Mouse (Mus musculus): ENCODE results near the gene Ptprg. TPM values are rescaled to one million over a fixed set of nuclear protein-coding genes. Genes with fewer than 3 reads are reported as not detected.

Gene Ptprg
- polyA plus RNA-seq, 1 experiment, result 22.0 TPM

DNA sequence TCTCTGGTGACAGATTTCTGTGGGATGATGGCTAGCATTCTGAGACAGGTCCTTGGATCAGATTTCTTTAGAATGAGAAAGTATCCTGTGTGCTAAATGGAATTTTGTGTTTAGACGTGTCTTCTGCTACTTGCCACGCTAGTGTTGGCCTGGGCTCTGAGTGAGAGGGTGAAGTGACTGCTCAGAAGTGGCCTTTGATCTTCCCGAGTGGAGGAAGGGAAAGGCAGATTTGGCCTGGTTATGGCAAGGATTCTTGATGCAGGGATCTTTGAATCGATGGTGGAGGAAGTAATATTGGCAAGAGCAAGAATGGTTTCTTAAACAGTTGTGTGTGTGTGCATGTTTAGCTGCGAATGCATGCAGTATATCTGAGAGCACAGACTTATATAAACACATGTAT, 219.4 kb downstream of the Ptprg start:
- TF ChIP-seq POLR2A (IDR thresholded peaks at IDR 0.05; ENCODE audit: borderline replicate concordance, insufficient read depth, low read length), result no peak
- TF ChIP-seq CTCF (IDR thresholded peaks at IDR 0.05; ENCODE audit: borderline replicate concordance, insufficient read depth, low read depth, low read length), result no peak
- H3K27me3 ChIP-seq (ENCODE audit: control insufficient read depth, insufficient read depth, low read length), result no peaks in the 10 kb centered on the region
- H3K27ac ChIP-seq (ENCODE audit: insufficient read depth, low read length), result no peak overlapping the region
- H3K4me3 ChIP-seq (replicated peaks; ENCODE audit: insufficient read depth, low read depth, low read length), result no peak overlapping the region
- WGBS, result 84% methylated on average over 5 of the region's 5 CpGs
- peaks cover 20% of the 10 kb centered on the region; the same call in 1 of the 2 replicates for H3K4me1 ChIP-seq (ENCODE audit: control insufficient read depth, insufficient read depth, low read length)
- no peak for DNase-seq

- Histone ChIP-seq H3K4me1 (ENCODE audit: control insufficient read depth, insufficient read depth, low read length) (peaks cover 12% of the 10 kb centered on the region; the same call in 1 of the 2 replicates), H3K27ac (ENCODE audit: insufficient read depth, low read length) (no peak overlapping the region), H3K27me3 (ENCODE audit: control insufficient read depth, insufficient read depth, low read length) (no peaks in the 10 kb centered on the region), H3K4me3 (replicated peaks; ENCODE audit: insufficient read depth, low read depth, low read length) (no peak overlapping the region)
- 55% methylated on average over 4 of the region's 4 CpGs for whole genome bisulfite sequencing
- TF ChIP-seq CTCF (IDR thresholded peaks at IDR 0.05; ENCODE audit: borderline replicate concordance, insufficient read depth, low read depth, low read length), result no peak
- TF ChIP-seq POLR2A (IDR thresholded peaks at IDR 0.05; ENCODE audit: borderline replicate concordance, insufficient read depth, low read length), result no peak
- DNase-seq, result peak in 1 of 2 experiments; percentile 14
Measured at GRCm38 (mm10) chr14:11774476-11775037, 221.2 kb downstream of the Ptprg start.

- no peaks in the 10 kb centered on the region for H3K27me3 ChIP-seq (ENCODE audit: control insufficient read depth, insufficient read depth, low read length)
- H3K27ac ChIP-seq (ENCODE audit: insufficient read depth, low read length), result no peak overlapping the region
- 21% methylated on average over 11 of the region's 11 CpGs for WGBS
- peaks cover 12% of the 10 kb centered on the region; the same call in 1 of the 2 replicates for H3K4me1 ChIP-seq (ENCODE audit: control insufficient read depth, insufficient read depth, low read length)
- no peak for TF ChIP-seq CTCF (IDR thresholded peaks at IDR 0.05; ENCODE audit: borderline replicate concordance, insufficient read depth, low read depth, low read length)
- TF ChIP-seq POLR2A (IDR thresholded peaks at IDR 0.05; ENCODE audit: borderline replicate concordance, insufficient read depth, low read length), result no peak
- DNase-seq, result peak; percentile 38 to 39
- no peak overlapping the region for H3K4me3 ChIP-seq (replicated peaks; ENCODE audit: insufficient read depth, low read depth, low read length)
Measured at GRCm38 (mm10) chr14:11775204-11775603, 221.9 kb downstream of the Ptprg start.

DNA sequence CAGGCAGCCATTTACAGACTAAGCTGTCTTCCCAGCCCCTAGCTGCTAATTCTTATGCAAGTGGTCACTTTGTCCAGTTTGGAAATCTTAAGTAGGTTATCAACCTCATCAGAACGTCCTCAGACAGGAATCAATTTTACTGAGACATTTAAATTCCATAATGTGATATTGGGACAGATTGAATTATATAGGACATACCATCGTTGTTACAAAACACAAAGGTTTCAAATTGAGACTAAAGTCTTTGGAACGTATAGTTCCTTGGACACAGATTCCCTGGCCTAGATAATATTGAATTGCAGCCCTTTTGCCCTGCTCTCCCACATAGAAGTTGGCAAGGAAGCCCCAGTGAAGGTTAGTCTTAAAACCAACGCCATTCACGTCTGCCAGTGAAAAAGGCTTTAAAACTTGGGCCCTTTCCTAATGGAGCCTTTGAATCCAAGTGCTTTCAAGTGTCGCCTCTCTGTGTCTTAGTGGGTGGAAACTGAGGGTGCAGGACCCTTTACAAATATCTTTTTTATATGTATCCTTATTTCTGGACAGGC, 222.7 kb downstream of the Ptprg start:
- DNase-seq, result no peak
- 51% methylated on average over 6 of the region's 6 CpGs for WGBS
- H3K27me3 ChIP-seq (ENCODE audit: control insufficient read depth, insufficient read depth, low read length), result no peaks in the 10 kb centered on the region
- H3K4me1 ChIP-seq (ENCODE audit: control insufficient read depth, insufficient read depth, low read length), result peaks cover 12% of the 10 kb centered on the region; the same call in 1 of the 2 replicates
- H3K4me3 ChIP-seq (replicated peaks; ENCODE audit: insufficient read depth, low read depth, low read length), result no peak overlapping the region
- H3K27ac ChIP-seq (ENCODE audit: insufficient read depth, low read length), result no peak overlapping the region
- TF ChIP-seq CTCF (IDR thresholded peaks at IDR 0.05; ENCODE audit: borderline replicate concordance, insufficient read depth, low read depth, low read length), result no peak
- TF ChIP-seq POLR2A (IDR thresholded peaks at IDR 0.05; ENCODE audit: borderline replicate concordance, insufficient read depth, low read length), result no peak

DNA sequence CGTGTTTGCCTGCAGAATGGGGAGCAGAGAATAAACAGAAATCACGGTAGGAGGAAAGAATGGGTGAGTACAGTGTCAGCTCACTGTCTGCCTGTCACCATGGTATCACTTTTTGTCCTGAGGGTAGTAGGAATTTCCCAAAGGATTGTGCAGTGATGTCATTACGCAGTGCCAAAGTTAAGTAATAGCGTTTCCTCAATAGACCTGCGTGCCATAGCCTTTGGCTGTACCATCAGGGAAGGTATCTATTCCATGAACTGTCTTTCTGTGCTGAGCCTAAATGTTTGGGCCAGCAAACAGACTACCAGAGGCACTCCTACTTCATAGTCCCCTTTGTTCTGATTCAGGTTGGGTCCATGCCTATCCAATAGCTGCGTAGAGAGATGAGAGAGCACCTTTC, 223.2 kb downstream of the Ptprg start:
- WGBS, result 96% methylated on average over 6 of the region's 6 CpGs
- Histone ChIP-seq H3K27ac (ENCODE audit: insufficient read depth, low read length) (no peak overlapping the region), H3K27me3 (ENCODE audit: control insufficient read depth, insufficient read depth, low read length) (no peaks in the 10 kb centered on the region), H3K4me3 (replicated peaks; ENCODE audit: insufficient read depth, low read depth, low read length) (no peak overlapping the region), H3K4me1 (ENCODE audit: control insufficient read depth, insufficient read depth, low read length) (peaks cover 12% of the 10 kb centered on the region; the same call in 1 of the 2 replicates)
- TF ChIP-seq POLR2A (IDR thresholded peaks at IDR 0.05; ENCODE audit: borderline replicate concordance, insufficient read depth, low read length) (no peak), CTCF (IDR thresholded peaks at IDR 0.05; ENCODE audit: borderline replicate concordance, insufficient read depth, low read depth, low read length) (no peak)
- no peak for DNase-seq

DNA sequence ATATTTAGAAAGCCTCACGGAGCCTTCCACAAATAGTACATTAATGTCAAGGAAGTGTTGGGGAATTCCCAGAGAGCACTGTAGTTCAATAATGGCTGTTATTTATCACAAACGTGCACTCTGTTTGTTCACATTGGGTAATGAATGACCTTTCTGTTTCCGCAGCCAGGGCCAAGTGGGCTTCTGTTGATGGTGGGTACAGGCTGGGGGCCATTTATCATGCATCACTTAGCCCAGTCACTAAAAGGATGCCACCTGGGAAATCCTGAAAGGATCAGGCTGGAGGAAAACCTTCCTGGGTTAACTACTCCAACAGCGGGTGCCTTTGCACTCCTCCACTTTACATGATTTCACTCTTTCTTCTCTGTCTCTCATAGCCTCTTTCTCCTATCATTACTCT, 237.9 kb downstream of the Ptprg start:
- WGBS, result 53% methylated on average over 4 of the region's 4 CpGs
- Histone ChIP-seq H3K27me3 (ENCODE audit: control insufficient read depth, insufficient read depth, low read length) (no peaks in the 10 kb centered on the region), H3K27ac (ENCODE audit: insufficient read depth, low read length) (no peak overlapping the region), H3K4me3 (replicated peaks; ENCODE audit: insufficient read depth, low read depth, low read length) (no peak overlapping the region), H3K4me1 (ENCODE audit: control insufficient read depth, insufficient read depth, low read length) (no peaks in the 10 kb centered on the region; the same call in 1 of the 2 replicates)
- DNase-seq, result no peak
- no peak for TF ChIP-seq CTCF (IDR thresholded peaks at IDR 0.05; ENCODE audit: borderline replicate concordance, insufficient read depth, low read depth, low read length)
- TF ChIP-seq POLR2A (IDR thresholded peaks at IDR 0.05; ENCODE audit: borderline replicate concordance, insufficient read depth, low read length), result no peak

- TF ChIP-seq CTCF (IDR thresholded peaks at IDR 0.05; ENCODE audit: borderline replicate concordance, insufficient read depth, low read depth, low read length) (no peak), POLR2A (IDR thresholded peaks at IDR 0.05; ENCODE audit: borderline replicate concordance, insufficient read depth, low read length) (no peak)
- DNase-seq, result no peak
- no peak overlapping the region for H3K27ac ChIP-seq (ENCODE audit: insufficient read depth, low read length)
- no peak overlapping the region for H3K4me3 ChIP-seq (replicated peaks; ENCODE audit: insufficient read depth, low read depth, low read length)
- no peaks in the 10 kb centered on the region; the same call in 1 of the 2 replicates for H3K4me1 ChIP-seq (ENCODE audit: control insufficient read depth, insufficient read depth, low read length)
- 72% methylated on average over 3 of the region's 3 CpGs for WGBS
- no peaks in the 10 kb centered on the region for H3K27me3 ChIP-seq (ENCODE audit: control insufficient read depth, insufficient read depth, low read length)
Measured at GRCm38 (mm10) chr14:11793847-11794246, 240.5 kb downstream of the Ptprg start.

DNA sequence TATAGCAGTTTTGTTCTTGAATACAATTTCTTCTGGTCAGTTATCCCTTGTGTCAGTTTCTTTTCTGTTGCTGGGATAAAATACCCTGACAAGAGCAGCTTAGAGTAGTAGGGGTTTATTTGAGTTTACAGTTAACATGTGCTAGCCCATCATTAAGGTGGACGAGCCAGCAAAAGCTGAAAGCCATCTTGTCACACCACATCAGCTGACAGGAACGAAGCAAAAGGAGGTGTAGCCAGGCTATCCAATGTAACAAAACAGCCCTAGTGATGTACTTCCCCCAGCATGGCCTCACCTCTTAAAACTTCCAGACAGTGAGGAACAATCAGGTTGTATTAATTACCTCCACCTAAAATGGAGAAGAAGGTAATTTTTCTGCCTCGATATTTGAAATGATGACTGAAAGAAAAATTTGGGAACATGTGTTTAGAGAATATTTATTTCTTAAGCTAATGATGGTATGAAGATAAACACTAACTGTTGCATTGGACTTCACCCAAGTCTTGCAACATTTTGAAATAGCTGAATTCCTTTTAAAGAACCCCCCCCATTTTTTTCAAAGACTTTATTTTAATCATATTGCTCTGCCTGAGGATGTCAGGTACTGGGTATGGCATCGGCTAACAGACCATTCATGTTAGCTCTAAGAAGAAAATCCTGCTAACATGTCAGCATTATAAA, 249.2 kb downstream of the Ptprg start:
- no peak for TF ChIP-seq CTCF (IDR thresholded peaks at IDR 0.05; ENCODE audit: borderline replicate concordance, insufficient read depth, low read depth, low read length)
- TF ChIP-seq POLR2A (IDR thresholded peaks at IDR 0.05; ENCODE audit: borderline replicate concordance, insufficient read depth, low read length), result no peak
- H3K4me1 ChIP-seq (ENCODE audit: control insufficient read depth, insufficient read depth, low read length), result no peaks in the 10 kb centered on the region
- no peaks in the 10 kb centered on the region for H3K27me3 ChIP-seq (ENCODE audit: control insufficient read depth, insufficient read depth, low read length)
- H3K4me3 ChIP-seq (replicated peaks; ENCODE audit: insufficient read depth, low read depth, low read length), result no peak overlapping the region
- DNase-seq, result no peak
- no peak overlapping the region for H3K27ac ChIP-seq (ENCODE audit: insufficient read depth, low read length)
- WGBS, result 91% methylated on average over 4 of the region's 4 CpGs

Data from cerebellum, adult 2 months (tissue).